Mouse (Mus musculus) neutrophil, adult 5-6 weeks (primary cell): ENCODE results near the gene Padi1. TPM values are rescaled to one million over a fixed set of nuclear protein-coding genes. Genes with fewer than 3 reads are reported as not detected.

ENCODE experiments used
- ATAC-seq: fragments of 151-379, 151-347 bp; 2 replicates; pipeline ENCODE4 v1.8.0; 2017; ENCODE audit warnings: mild to moderate bottlenecking, moderate TSS enrichment; ENCODE audit not compliant: insufficient number of reproducible peaks, poor library complexity, low FRiP score, severe bottlenecking; ENCODE audit errors: extremely low read depth
- total RNA-seq: library from RNA; stranded (forward); fragments of 200-1000 nt; gene quantifications from 2 replicates; pipeline ENCODE4 v1.2.3, GENCODE M21; 2017

The Padi1 gene
- total RNA-seq, 1 experiment from 2014 or later = 0.81 TPM

DNA sequence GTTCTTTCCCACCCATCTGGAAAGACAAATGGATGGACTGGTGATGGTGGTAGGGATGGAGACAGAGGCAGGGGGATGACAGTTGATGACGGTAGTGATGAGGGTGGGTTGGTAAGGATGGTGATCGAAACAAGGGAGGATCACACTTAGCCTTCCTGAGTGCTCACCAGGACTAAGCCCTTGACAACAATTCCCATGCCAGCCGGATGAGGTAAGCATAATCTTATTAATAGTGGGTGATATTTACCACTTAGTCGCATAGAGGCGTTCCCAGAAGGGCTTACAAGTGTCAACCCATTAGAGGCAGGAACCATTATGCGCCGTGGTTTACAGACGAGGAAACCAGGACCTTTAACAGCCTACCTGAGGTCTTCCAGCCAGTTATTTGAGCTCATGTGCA is 24.4 kb upstream of the Padi1 start:
- ATAC-seq = no peak

DNA sequence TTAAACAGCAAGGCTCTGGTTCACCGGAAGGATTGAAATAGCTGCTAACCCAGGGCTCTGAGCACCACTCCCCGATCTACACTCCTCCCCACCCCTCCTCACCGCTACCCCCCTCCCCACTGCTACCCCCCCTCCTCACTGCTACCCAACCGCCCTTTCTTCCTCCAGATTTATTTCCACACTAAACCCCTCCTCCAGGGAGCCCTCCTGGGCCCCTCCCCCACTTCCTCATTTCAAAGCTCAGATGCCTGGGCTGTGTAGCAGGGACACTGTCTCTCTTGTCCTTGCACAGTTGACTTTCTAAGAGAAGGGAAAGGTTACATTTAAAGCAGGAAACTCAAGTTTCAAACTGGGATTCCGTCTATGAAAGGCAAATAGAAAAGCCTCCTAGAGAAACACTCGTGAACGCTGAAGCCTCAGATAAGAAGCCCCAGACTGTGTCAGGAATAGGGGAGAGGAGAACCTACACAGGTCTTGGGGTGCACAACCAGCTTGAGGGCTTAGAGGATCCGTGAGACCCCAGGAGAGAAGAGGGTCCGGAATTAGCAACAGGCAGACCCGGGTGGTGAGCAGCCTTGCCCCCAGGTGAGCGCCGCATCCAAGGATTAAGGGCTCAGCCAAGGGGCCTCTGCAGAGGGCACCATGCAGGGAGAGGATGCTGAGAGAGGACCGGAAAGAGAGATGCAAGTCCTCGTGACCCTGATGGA is 23.1 kb upstream of the Padi1 start:
- peak; percentile 59 for ATAC-seq

DNA sequence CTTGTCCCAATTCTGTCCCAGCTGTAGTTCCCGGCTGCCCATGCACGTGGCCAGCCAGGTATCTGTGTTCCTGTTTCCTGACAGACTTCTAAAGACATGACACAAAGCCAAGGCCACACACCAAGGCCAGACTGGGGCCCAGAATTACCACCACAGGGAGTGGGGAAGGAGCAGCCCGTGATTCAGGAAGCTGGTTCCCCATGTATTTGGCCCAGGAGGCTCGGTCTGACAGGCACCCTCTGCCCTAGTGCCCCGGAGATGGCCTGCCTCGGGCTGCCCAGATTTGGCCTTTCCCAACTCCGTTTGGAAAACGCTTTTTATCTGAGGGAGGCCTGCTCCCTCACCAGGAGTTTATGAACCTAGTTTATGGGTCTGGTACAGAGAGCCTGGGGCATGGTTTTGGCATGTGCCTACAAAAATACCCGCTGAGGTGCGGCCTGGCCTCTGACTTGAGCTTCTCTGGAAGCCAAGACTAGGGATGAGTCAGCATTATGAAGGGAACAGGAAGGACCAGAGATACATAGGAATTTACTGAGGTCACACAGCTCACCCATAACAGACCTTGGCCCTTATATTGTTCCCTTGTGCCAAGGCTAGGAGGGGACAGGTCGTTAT is 16.6 kb upstream of the Padi1 start:
- no peak for ATAC-seq

DNA sequence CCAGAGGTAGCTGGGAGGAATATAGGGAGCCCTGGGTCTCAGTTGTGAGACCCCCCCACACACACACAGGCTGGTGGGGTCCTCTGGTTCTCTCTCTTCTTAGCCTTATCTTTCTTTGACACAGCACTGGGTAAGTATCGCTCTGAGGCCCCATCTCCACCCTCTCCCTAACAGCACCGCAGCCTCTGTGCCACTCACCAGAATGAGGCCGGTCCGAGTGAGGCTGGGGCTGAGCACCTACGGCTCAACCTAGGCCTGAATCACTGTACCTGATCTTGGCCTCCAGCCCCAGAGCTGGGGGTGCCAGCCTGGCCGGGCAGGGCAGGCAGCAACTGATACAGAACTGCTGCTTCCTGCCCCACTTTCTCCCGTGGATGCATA is 15.2 kb upstream of the Padi1 start:
- ATAC-seq = no peak

DNA sequence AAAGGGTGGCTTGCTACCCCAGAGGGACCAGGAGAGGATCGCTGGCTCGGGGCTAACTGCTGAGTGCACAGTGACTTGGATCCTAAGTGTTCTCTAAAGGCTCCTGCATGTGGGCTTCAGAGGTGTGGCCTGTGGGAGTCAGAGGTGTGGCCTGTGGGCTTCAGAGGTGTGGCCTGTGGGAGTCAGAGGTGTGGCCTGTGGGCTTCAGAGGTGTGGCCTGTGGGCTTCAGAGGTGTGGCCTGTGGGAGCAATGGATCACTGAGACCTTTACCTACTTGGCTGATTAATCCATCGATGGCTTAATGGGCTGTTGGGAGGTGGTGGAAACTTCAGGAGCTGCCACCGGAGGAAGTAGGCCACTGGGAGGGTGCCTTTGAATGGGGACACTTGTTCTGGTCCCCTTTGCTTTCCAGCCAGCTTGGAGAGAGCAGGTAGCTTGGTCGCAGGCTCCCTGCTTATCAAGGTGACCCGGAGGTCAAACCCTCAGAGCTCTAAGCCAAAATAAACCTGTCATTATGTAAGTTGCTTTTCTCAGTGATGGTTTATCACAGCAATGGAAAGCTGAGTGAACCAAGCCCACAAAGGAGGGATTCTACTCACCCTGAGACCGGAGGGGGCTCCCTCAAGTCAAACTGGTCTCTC is 14.7 kb upstream of the Padi1 start:
- peak; percentile 70 for ATAC-seq

DNA sequence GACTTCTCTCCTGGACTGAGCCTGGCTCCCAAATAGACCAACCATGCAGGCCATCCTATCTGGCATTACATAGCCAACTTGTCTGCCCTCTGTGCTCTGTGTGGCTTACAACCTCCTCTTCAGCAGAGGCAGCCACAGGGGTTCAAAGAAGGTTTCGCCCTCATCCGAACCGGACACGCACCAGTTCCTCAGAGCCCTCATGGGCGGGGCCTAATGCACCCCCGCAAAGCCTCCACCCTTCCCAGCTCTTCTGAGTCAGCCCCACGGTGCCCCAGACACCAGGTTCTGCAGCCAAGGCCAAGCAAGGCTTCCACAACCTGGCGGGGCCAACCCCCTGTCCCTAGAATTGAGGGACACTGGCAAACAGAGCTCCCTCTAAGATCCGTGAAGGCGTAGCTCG is 13.7 kb upstream of the Padi1 start:
- peak; percentile 47; the same call in 1 of the 2 replicates for ATAC-seq

DNA sequence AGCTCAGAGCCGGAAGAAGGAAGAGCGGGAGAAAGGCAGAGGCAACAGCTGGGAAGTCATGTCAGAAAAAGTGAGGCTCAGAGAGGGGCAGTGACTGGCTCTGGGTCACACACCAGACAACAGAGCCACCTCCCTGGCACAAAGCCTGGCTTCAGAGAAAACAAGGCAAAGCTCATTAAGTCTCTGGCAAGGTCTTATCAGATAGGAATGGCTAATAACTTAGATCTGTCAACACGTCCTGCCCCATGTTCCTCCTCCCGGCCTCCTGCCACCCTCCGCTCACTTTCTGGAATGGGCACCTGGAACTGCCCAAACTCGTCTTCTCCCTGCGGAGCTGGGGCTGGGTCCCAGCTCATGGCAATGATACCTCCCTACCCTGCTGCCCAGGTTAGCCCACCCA is 12.2 kb upstream of the Padi1 start:
- ATAC-seq = no peak

DNA sequence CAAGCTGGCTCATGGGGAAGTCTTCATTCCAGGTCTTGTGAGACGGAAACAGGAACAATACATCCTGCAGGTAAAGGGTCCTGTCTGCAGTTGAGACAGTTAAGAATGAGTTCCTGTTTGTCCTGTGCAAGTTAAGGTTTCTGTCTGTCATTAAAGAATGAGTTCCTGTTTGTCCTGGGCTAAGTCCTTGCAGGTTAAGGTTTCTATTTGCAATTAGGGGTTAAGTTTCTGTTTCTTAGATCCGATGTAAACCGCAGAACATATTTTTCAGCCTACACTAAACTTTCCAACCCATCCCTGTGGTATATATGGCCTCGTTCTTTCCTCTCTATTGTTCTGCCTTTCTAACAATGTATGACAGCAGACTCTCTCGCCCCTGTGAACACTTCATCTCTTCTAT is 11.5 kb upstream of the Padi1 start:
- ATAC-seq = no peak

DNA sequence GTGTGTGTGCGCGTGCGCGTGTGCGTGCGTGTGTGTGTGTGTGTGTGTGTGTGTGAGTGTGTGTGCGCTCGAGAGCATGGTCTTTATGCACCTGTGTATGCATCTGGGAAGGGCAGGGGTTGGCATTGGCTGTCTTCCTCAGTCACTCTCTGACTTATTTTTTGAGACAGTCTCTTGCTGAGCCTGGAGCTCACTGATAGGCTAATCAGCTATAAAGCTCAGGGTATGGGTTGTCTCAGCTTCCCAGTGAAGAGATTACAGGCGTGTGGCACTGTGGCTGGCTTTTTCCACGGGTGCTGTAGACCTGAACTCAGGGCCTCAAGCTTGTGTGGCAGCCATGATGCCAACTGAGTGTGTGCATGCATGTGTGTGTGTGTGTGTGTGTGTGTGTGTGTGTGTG is 9.6 kb upstream of the Padi1 start:
- ATAC-seq = no peak

DNA sequence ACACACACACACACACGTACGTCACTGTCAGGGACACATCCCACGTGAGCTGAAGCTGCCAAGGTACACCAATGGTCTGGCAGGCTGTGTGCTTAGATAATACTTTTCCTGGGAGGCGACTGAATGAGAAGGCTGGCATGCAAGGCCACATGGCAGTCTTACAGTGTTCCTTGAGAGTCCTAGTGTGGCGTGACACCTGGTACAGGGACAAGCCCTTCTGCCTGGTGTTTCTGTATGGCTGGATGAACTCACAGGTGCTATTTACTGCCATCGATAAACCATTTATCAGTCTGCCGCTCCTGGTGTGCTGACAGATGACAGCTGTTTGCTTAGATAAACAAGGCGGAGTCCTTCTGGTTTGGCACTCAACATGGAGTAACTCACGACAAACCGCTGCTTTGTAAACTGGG is 8.9 kb upstream of the Padi1 start:
- ATAC-seq = no peak

DNA sequence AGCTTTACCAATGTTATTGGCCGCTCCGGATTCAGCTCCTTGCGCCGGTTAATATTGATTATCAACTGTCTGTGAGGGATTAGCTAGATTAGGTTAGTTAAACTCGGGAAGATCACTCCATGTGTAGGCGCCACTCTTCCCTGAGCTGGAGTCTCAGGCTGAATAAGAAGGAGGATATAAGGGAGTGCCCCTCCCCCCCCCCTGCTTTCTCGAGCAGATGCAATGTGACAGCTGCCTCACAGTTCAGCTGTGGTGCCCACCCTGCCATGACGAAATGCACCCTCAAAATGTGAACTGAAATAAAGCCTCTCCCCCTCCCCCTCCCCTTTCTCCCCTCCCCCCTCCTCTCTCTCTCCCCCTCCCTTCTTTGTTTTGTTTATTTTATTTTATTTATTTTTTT is 8.0 kb upstream of the Padi1 start:
- no peak for ATAC-seq

DNA sequence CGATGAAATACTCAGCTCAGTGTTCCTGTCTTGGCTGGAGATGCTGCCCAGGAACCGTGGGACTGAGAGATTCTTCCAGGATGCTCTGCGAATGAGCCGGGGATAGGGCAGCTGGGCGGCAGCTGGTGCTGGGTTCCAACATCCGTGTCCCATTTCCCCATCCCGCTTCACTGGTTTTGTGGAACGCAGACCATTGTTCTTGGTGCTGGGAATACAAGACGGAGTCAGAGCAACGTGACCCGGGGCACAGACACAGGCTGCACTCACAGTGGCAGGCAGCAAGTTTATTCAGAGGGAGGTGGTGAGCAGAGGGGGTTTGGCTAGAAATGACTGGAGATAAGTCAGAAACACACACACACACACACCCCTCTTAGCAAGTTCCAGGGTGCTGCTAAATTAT is 3.7 kb upstream of the Padi1 start:
- ATAC-seq = no peak

DNA sequence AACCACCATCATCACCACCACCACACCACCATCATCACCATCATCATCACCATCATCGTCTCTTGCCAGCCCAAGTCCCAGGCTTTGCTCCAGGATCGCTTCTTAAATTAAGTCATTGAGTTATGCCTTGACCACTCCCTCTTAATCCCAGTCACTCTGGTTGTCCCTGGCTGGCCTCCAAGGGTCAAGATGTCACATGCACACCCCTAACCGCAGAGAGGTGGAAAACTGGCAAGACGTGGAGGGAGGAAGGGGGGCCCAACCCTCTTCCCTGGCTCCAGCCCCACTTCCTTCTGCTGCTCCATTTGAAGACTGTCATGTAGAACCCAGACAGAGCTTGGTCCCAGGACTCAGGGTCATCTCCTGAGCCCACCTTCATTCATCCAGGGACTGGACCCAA is 587 bp downstream of the Padi1 start:
- ATAC-seq = no peak

DNA sequence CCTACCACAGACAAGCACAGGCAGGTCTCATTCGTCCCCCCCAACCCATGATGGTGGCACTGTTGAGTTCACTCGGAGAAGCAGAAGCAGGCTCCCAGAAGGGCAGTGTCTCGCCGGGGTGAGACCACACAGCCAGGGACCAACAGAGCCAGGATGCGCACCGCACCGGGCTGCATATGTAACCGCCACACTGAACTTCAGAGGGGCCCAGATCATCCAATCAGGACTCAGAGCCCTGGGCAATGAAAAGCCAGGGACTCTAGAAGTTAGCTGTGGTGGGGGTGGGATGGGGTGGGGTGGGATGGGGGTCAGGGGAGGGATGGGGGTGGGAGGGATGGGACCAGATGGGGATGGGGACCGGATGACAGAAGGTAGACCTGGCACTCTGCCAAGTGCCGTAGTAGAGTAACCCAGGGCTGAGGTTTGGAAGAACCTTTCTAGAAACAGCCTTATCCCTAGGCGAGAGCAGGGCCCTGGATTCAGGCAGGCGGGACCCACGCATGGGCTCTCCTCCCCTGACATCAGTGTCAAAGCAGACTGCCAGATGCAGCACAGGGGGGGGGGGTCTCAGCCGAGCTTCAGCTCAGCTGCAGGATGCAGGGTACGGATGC is 1.8 kb downstream of the Padi1 start:
- no peak for ATAC-seq

DNA sequence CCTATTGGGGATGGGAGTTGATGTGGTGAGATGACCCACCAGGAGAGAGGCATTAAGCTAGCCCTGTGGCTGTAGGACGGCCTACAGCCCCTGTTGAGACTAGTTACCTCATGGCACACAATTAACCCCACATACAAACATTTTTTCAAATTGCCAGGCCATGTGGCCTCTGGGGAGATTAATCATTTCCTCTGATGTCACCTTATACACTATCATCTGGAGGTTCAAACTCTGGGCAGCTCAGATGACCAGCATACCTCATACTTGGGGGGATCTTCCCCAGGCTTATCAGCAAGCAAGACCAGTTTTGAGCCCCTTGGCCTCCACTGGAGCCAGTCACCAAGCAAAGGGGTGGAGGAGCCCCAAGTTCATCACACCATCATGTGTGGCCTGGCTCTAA is 2.7 kb downstream of the Padi1 start:
- no peak for ATAC-seq

DNA sequence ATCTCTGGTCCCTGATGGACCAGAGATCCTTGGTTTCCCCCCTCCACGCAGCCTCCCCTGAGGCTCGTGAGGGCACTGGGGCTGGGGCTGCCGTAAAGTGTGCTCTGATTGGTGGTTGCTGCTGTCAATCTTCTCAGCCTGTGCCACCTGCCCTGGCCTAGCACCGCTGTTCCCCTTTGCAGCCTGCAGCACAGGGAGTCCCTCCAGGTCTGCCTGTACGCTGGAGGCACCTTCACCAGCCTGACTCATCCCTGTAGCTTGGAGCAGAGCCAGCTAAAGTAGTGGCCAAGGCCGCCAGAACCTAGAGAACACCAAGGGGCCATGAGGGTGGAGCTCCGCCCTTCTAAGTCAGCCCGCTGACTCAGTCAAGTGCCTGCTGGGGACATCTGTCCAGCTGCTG is 7.7 kb downstream of the Padi1 start:
- ATAC-seq = no peak

DNA sequence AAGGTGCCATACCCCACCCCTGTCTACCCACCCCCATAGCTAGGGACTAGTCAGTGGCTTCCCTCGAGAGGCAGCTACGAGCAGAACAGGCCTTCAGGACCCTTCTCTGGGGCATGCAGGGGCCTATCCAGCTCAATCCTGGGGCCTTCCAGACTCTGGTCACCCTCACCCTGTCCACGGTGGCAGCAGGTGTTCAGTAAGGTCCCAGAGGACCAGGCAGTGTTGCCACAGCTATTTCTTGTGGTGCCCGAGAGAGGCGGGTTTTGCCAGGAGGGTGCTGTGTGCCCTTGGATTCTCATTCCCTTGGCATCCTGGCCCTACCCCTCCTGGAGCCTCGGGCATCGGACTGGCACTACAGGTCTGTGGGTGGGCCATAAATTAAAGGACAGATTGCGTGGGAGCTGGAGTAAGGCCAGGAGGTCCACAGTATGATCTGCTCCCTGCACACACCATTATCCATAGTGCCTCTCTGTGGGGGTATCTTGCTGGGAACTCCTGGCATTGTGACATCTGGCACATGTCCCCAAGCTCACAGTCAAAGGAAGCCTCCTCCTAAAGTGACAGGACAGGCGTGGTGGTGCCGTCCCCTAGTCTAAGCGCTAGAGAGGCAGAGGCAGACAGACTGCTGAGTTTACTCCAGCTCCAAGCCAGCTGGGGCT is 9.2 kb downstream of the Padi1 start:
- ATAC-seq = no peak

DNA sequence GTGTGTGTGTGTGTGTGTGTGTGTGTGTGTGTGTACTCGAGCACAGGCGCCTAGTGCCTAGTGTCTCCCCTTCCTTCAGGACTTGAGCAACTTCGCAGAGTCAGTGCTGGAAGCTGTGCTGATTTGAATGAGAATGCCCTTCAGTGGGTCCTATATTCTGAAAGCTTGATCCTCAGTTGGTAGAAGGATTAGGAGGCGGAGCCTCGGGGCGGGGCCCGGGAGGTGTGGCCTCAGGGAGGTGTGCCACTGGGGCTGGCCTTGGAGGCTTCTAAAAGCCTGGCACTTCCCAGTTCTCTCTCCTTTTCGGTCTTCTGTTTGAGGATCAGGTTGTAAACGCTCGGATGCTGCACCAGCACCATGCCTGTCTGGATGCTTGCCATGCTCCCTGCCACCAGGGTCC is 9.9 kb downstream of the Padi1 start:
- ATAC-seq = no peak

DNA sequence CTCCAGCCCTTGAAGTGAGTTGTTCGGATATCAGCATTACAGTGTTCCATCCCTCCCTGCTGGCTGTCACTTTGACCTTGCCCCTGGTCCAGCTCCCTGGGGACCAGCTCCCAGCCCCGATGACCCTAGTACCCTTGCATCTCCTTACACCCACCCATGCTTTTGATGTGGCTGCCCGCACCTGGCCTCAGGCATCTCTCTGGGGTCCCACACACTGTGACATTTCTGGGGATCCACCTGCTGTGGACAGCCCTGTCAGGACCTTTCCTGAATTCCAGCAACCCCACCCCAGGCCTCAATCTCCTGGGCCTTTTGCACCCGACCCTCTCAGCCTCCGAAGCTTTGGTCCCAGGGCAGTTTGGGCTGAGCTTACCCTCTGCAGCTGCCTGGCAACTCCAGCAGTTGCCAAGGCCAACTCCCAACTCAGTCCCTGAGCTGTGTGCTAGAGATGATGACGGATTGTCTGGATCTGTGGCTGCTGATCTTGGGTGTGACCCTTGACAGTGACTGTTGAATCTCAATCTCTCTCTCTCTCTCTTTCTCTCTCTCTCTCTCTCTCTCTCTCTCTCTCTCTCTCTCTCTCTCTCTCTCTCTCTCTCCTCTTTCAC is 11.1 kb downstream of the Padi1 start:
- no peak for ATAC-seq
